Mouse (Mus musculus) bone marrow macrophage, adult 2 months (primary cell): ENCODE measurements around the gene Col13a1. TPM values are rescaled to one million over a fixed set of nuclear protein-coding genes. Genes with fewer than 3 reads are reported as not detected.
A peak's percentile ranks its signal among the peaks of the same experiment; 100 is the strongest.

Experiments used
- H3K27ac ChIP-seq: 2 replicates; pipeline ENCODE4 v1.5.1; 2012; ENCODE audit warnings: low read depth, low read length; ENCODE audit not compliant: insufficient read depth
- H3K4me1 ChIP-seq: 2 replicates; pipeline ENCODE4 v1.6.1; 2012; ENCODE audit warnings: low read length; ENCODE audit not compliant: control insufficient read depth, insufficient read depth
- H3K4me3 ChIP-seq: 2 replicates; pipeline ENCODE4 v1.5.1; 2012; ENCODE audit warnings: mild to moderate bottlenecking, low read length, moderate library complexity; ENCODE audit not compliant: insufficient read depth
- CTCF ChIP-seq: IDR thresholded peaks from 2 replicates; pipeline ENCODE4 v1.5.1; 2012; ENCODE audit warnings: low read depth, mild to moderate bottlenecking, low read length, moderate library complexity
- POLR2A ChIP-seq: IDR thresholded peaks from 2 replicates; pipeline ENCODE4 v1.6.1; 2012; ENCODE audit warnings: mild to moderate bottlenecking, low read depth, low read length, borderline replicate concordance
- polyA plus RNA-seq: library from polyadenylated mRNA; stranded (reverse); fragments of >200 nt; gene quantifications from 2 replicates; pipeline ENCODE4 v1.2.4, GENCODE M21; 2012; ENCODE audit not compliant: missing spikeins, insufficient read depth, insufficient read length

Col13a1 gene
- polyA plus RNA-seq, 1 experiment = not detected

GRCm38 (mm10) chr10:61822968-61823730 lies 155.8 kb downstream of the Col13a1 start:
- TF ChIP-seq POLR2A = no peak
- no peak for TF ChIP-seq CTCF
- no peak overlapping the region for H3K27ac ChIP-seq

GRCm38 (mm10) chr10:61820050-61820449 lies 158.9 kb downstream of the Col13a1 start:
- TF ChIP-seq POLR2A = no peak
- TF ChIP-seq CTCF = peak; percentile 27; the same call in 1 of the 2 replicates

More at GRCm38 (mm10) chr10:61822968-61823730, 155.8 kb downstream of the Col13a1 start:
- Histone ChIP-seq H3K4me3 (no peak overlapping the region), H3K4me1 (no peaks in the 10 kb centered on the region)

GRCm38 (mm10) chr10:61811987-61812386 lies 166.9 kb downstream of the Col13a1 start:
- H3K27ac ChIP-seq = no peak overlapping the region

More at GRCm38 (mm10) chr10:61820050-61820449, 158.9 kb downstream of the Col13a1 start:
- no peak overlapping the region for H3K27ac ChIP-seq
- no peaks in the 10 kb centered on the region for H3K4me1 ChIP-seq
- no peak overlapping the region for H3K4me3 ChIP-seq

GRCm38 (mm10) chr10:61798133-61798576 lies 180.8 kb downstream of the Col13a1 start:
- no peak overlapping the region for H3K27ac ChIP-seq
- no peak overlapping the region for H3K4me3 ChIP-seq
- no peaks in the 10 kb centered on the region for H3K4me1 ChIP-seq
- TF ChIP-seq POLR2A (no peak), CTCF (no peak)

More at GRCm38 (mm10) chr10:61811987-61812386, 166.9 kb downstream of the Col13a1 start:
- TF ChIP-seq POLR2A (no peak), CTCF (no peak)
- Histone ChIP-seq H3K4me1 (no peaks in the 10 kb centered on the region), H3K4me3 (no peak overlapping the region)

- TF ChIP-seq CTCF (no peak), POLR2A (no peak)
- Histone ChIP-seq H3K4me3 (no peak overlapping the region), H3K27ac (no peak overlapping the region), H3K4me1 (no peaks in the 10 kb centered on the region)
These were observed 183.4 kb downstream of the Col13a1 start for GRCm38 (mm10) chr10:61795458-61795857.

- H3K27ac ChIP-seq = no peak overlapping the region
- no peak overlapping the region for H3K4me3 ChIP-seq
- no peaks in the 10 kb centered on the region for H3K4me1 ChIP-seq
- no peak for TF ChIP-seq CTCF
- TF ChIP-seq POLR2A = no peak
These were observed 183.9 kb downstream of the Col13a1 start for GRCm38 (mm10) chr10:61794971-61795370.

- H3K4me1 ChIP-seq = no peaks in the 10 kb centered on the region
- TF ChIP-seq CTCF = no peak
- TF ChIP-seq POLR2A = no peak
- H3K4me3 ChIP-seq = no peak overlapping the region
- no peak overlapping the region for H3K27ac ChIP-seq
These were observed 185.9 kb downstream of the Col13a1 start for GRCm38 (mm10) chr10:61793015-61793414.

- Histone ChIP-seq H3K27ac (no peak overlapping the region), H3K4me1 (no peaks in the 10 kb centered on the region)
- TF ChIP-seq CTCF (no peak), POLR2A (no peak)
These were observed 190.4 kb downstream of the Col13a1 start for GRCm38 (mm10) chr10:61788499-61788898.

More at GRCm38 (mm10) chr10:61788499-61788898, 190.4 kb downstream of the Col13a1 start:
- no peak overlapping the region for H3K4me3 ChIP-seq

Other genes with a start within 250 kb of the Col13a1 start
- not detected in 2 replicates for gene H2afy2, start 195.0 kb downstream of the Col13a1 start, polyA plus RNA-seq
- gene Neurog3, start 154.0 kb upstream of the Col13a1 start, polyA plus RNA-seq = not detected in 2 replicates
- not detected in 2 replicates for gene Fam241b, start 164.8 kb upstream of the Col13a1 start, polyA plus RNA-seq